Mouse (Mus musculus) T-helper 17 cell (primary cell): ENCODE measurements at regions not wholly inside any gene's neighbourhood (a gene's known extent, or its start where the extent isn't known, plus 50 kb on each side); places are given as distances from the start of the nearest gene placed in this dataset.
"Not testable (repeated sequence)": the region's sequence is repeated elsewhere in the genome, so short reads cannot be mapped to it uniquely, and the experiment has no call there.

Experiments
- in situ Hi-C, 2 experiments: fragments of 300-600 bp; cut with MboI, MseI; formaldehyde crosslinking; loops; 1 replicate in 1 of 2; 2 replicates in 1 of 2; pipeline ENCODE4 v1.15.1; 2025; ENCODE audit warnings: high pct_unique_total_duplicates in 2 of 2

- in situ Hi-C loops = no loop called here
Observed at GRCm38 (mm10) chr8:63829096-63829495, 123.0 kb downstream of the Sgo2b start.

GRCm38 (mm10) chr8:63828141-63828540 is 123.9 kb downstream of the Sgo2b start:
- in situ Hi-C loops = no loop called here

- in situ Hi-C loops = loop anchor here in 1 of 2 experiments (10.0 kb wide), 1 partner anchor 1460 kb away; no protein-coding TSS in a partner anchor
Observed at GRCm38 (mm10) chr8:63784496-63784895, 167.6 kb downstream of the Sgo2b start.

- in situ Hi-C loops = no loop called here
Observed at GRCm38 (mm10) chr8:63760891-63761290, 191.2 kb downstream of the Sgo2b start.

- in situ Hi-C loops = not testable (repeated sequence)
Observed at GRCm38 (mm10) chr8:63759931-63760330, 192.1 kb downstream of the Sgo2b start.

- in situ Hi-C loops = no loop called here
Observed at GRCm38 (mm10) chr8:63755236-63755635, 196.8 kb downstream of the Sgo2b start.

GRCm38 (mm10) chr8:63754812-63755211 is 197.2 kb downstream of the Sgo2b start:
- in situ Hi-C loops = no loop called here

GRCm38 (mm10) chr8:63753236-63753635 is 198.8 kb downstream of the Sgo2b start:
- in situ Hi-C loops = no loop called here

GRCm38 (mm10) chr8:63734411-63734810 is 217.6 kb downstream of the Sgo2b start:
- in situ Hi-C loops = no loop called here

- in situ Hi-C loops = not testable (repeated sequence)
Observed at GRCm38 (mm10) chr8:63730741-63731140, 221.3 kb downstream of the Sgo2b start.
